Comparison of ENCODE assay signal across 11 mouse cellular contexts in genomic region chr19:6182534-6182933, GRCm38 (mm10). TPM values are rescaled to one million over a fixed set of nuclear protein-coding genes. Genes with fewer than 3 reads are reported as not detected.
DNase-seq lines count a peak whose midpoint lies in the region; ATAC-seq and TF ChIP-seq lines count a peak whose summit lies in the region.
"Had no signal": no experiment of that assay in that cellular context is flagged by ENCODE, and none has a peak within 500 bp of the region (broad histone marks: within the 10 kb centered on the region; RNA-seq: fewer than 3 reads in every experiment).

No protein-coding gene starts in this region.

- TF ChIP-seq EP300 in stomach, postnatal 0 days (optimal IDR thresholded peaks at IDR 0.05) = no peak

- no peak overlapping the region for H3K27ac ChIP-seq in intestine, embryonic 15.5 days
- H3K27ac ChIP-seq in stomach, postnatal 0 days (replicated peaks) = no peak overlapping the region
- no peak overlapping the region; the same call in 1 of the 2 replicates for H3K27ac ChIP-seq in midbrain, embryonic 10.5 days (replicated peaks)
- H3K27ac ChIP-seq: kidney, postnatal 0 days had no signal

- H3K4me3 ChIP-seq in intestine, embryonic 15.5 days (replicated peaks) = no peak overlapping the region
- H3K4me3 ChIP-seq in stomach, postnatal 0 days (ENCODE audit: low read depth, low read length) = no peak overlapping the region
- no peak overlapping the region for H3K4me3 ChIP-seq in midbrain, embryonic 10.5 days

- peak; percentile 6 to 10 for DNase-seq in right cerebral cortex, adult 2 months (ENCODE audit: low spot score in 2 of 2)
- DNase-seq in right cerebral cortex, postnatal 10 days (ENCODE audit: low spot score in 2 of 2) = no peak
- peak; percentile 57 to 68 for DNase-seq in cerebellum, adult 18-20 months
- DNase-seq in stomach, postnatal 0 days (ENCODE audit: low spot score) = peak; percentile 52
- no peak for DNase-seq in natural killer cell, adult 2 months (ENCODE audit: low spot score in 2 of 2)
- DNase-seq in midbrain, embryonic 10.5 days (ENCODE audit: low spot score) = no peak
- DNase-seq: lung, adult 18-20 months had no signal

- WGBS in intestine, embryonic 15.5 days = 16% methylated on average over 3 of the region's 3 CpGs
- 22% methylated on average over 3 of the region's 3 CpGs for WGBS in stomach, postnatal 0 days
- 26% methylated on average over 3 of the region's 3 CpGs for WGBS in midbrain, embryonic 10.5 days

- peak overlapping the region; percentile 18; the same call in 1 of the 2 replicates for H3K4me2 ChIP-seq in intestine, embryonic 15.5 days (replicated peaks)
- no peak overlapping the region for H3K4me2 ChIP-seq in stomach, postnatal 0 days (replicated peaks; ENCODE audit: low read depth)

- no peaks in the 10 kb centered on the region for H3K27me3 ChIP-seq in intestine, embryonic 15.5 days (replicated peaks)
- no peaks in the 10 kb centered on the region for H3K27me3 ChIP-seq in stomach, postnatal 0 days (ENCODE audit: control insufficient read depth, insufficient read depth, low read length)
- H3K27me3 ChIP-seq in midbrain, embryonic 10.5 days (ENCODE audit: low read depth, poor library complexity, severe bottlenecking) = no peaks in the 10 kb centered on the region

- TF ChIP-seq CTCF in stomach, postnatal 0 days (IDR thresholded peaks at IDR 0.05; ENCODE audit: low read depth) = no peak

- 0 out of 2 replicates have a peak, but pooled peaks cover 3% of the 10 kb centered on the region for H3K4me1 ChIP-seq in intestine, embryonic 15.5 days (replicated peaks)
- no peaks in the 10 kb centered on the region for H3K4me1 ChIP-seq in stomach, postnatal 0 days (replicated peaks; ENCODE audit: control insufficient read depth, insufficient read depth)
- peaks cover 6% of the 10 kb centered on the region for H3K4me1 ChIP-seq in midbrain, embryonic 10.5 days

- H3K9ac ChIP-seq in intestine, embryonic 15.5 days = no peak overlapping the region
- no peak overlapping the region for H3K9ac ChIP-seq in stomach, postnatal 0 days (ENCODE audit: low read length)

- ATAC-seq in intestine, embryonic 15.5 days = peak; percentile 78
- peak; percentile 67; the same call in 1 of the 2 replicates for ATAC-seq in stomach, postnatal 0 days (ENCODE audit: low FRiP score, low TSS enrichment)

- no peaks in the 10 kb centered on the region for H3K36me3 ChIP-seq in intestine, embryonic 15.5 days
- no peaks in the 10 kb centered on the region for H3K36me3 ChIP-seq in stomach, postnatal 0 days (ENCODE audit: control insufficient read depth, insufficient read depth, low read length)
- H3K36me3 ChIP-seq in midbrain, embryonic 10.5 days = no peaks in the 10 kb centered on the region

- no peaks in the 10 kb centered on the region for H3K9me3 ChIP-seq in intestine, embryonic 15.5 days
- H3K9me3 ChIP-seq in stomach, postnatal 0 days (ENCODE audit: control insufficient read depth, low read length) = no peaks in the 10 kb centered on the region
- peaks cover 7% of the 10 kb centered on the region; the same call in 1 of the 2 replicates for H3K9me3 ChIP-seq in midbrain, embryonic 10.5 days (replicated peaks)

RNA-seq across cellular contexts. Expression of gene Majin, which starts 1.7 kb away (rescaled TPM):
- polyA plus RNA-seq in intestine, embryonic 15.5 days (2015; fragmentation: Nextera tagmentation; extraction: Ambion mirVana) = not detected in 2 replicates
- 0.11 TPM in 1 of 2 replicates, not detected in the other for polyA plus RNA-seq in stomach, postnatal 0 days (2015; fragmentation: Nextera tagmentation; extraction: Ambion mirVana)
- polyA plus RNA-seq in midbrain, embryonic 10.5 days (2016; fragmentation: Nextera tagmentation; extraction: Ambion mirVana) = not detected in 2 replicates
- polyA plus RNA-seq: hindbrain, embryonic 11.5 days; kidney, postnatal 0 days; stomach, embryonic 14.5 days had no signal

RNA-seq across cellular contexts. Expression of gene Arl2, which starts 41.2 kb away (rescaled TPM):
- 99.2 and 103 TPM in 2 replicates for polyA plus RNA-seq in intestine, embryonic 15.5 days (2015; fragmentation: Nextera tagmentation; extraction: Ambion mirVana)
- polyA plus RNA-seq in stomach, postnatal 0 days (2015; fragmentation: Nextera tagmentation; extraction: Ambion mirVana) = 74.0 and 77.2 TPM in 2 replicates
- polyA plus RNA-seq in midbrain, embryonic 10.5 days (2016; fragmentation: Nextera tagmentation; extraction: Ambion mirVana) = 118 and 124 TPM in 2 replicates

RNA-seq across cellular contexts. Expression of gene Batf2, which starts 41.8 kb away (rescaled TPM):
- 0.80 and 1.3 TPM in 2 replicates for polyA plus RNA-seq in intestine, embryonic 15.5 days (2015; fragmentation: Nextera tagmentation; extraction: Ambion mirVana)
- 0.49 and 0.52 TPM in 2 replicates for polyA plus RNA-seq in stomach, postnatal 0 days (2015; fragmentation: Nextera tagmentation; extraction: Ambion mirVana)
- polyA plus RNA-seq in midbrain, embryonic 10.5 days (2016; fragmentation: Nextera tagmentation; extraction: Ambion mirVana) = not detected in 2 replicates

RNA-seq across cellular contexts. Expression of gene Gpha2, which starts 43.6 kb away (rescaled TPM):
- 0.39 and 0.41 TPM in 2 replicates for polyA plus RNA-seq in intestine, embryonic 15.5 days (2015; fragmentation: Nextera tagmentation; extraction: Ambion mirVana)
- 0.17 and 0.46 TPM in 2 replicates for polyA plus RNA-seq in stomach, postnatal 0 days (2015; fragmentation: Nextera tagmentation; extraction: Ambion mirVana)
- not detected in 2 replicates for polyA plus RNA-seq in midbrain, embryonic 10.5 days (2016; fragmentation: Nextera tagmentation; extraction: Ambion mirVana)

RNA-seq across cellular contexts. Expression of gene Ppp2r5b, which starts 53.1 kb away (rescaled TPM):
- 21.2 and 22.3 TPM in 2 replicates for polyA plus RNA-seq in intestine, embryonic 15.5 days (2015; fragmentation: Nextera tagmentation; extraction: Ambion mirVana)
- polyA plus RNA-seq in stomach, postnatal 0 days (2015; fragmentation: Nextera tagmentation; extraction: Ambion mirVana) = 14.7 and 15.0 TPM in 2 replicates
- 31.7 and 42.8 TPM in 2 replicates for polyA plus RNA-seq in midbrain, embryonic 10.5 days (2016; fragmentation: Nextera tagmentation; extraction: Ambion mirVana)

Comparison
In these comparisons a context has a peak if more than half of its experiments do, and no peak if none do; other contexts are left out.
1. DNase-seq: peak in right cerebral cortex, adult 2 months (2 of 2), cerebellum, adult 18-20 months (2 of 2) and stomach, postnatal 0 days (single experiment); none in right cerebral cortex, postnatal 10 days (0 of 2), natural killer cell, adult 2 months (0 of 2) and midbrain, embryonic 10.5 days (single experiment).